Mouse (Mus musculus) intestine, postnatal 0 days (tissue): ENCODE measurements around the gene Prkch. TPM values are rescaled to one million over a fixed set of nuclear protein-coding genes. Genes with fewer than 3 reads are reported as not detected.

Source experiments
- ATAC-seq: fragments of 200-750 bp; cut with Nextera tagmentation; 2 replicates; pipeline ENCODE4 v1.8.0; 2017; ENCODE audit warnings: mild to moderate bottlenecking, moderate TSS enrichment, moderate library complexity
- H3K27ac ChIP-seq: fragments of 300-500 bp; sonication (generic); 2 replicates; pipeline ENCODE4 v1.5.1; 2014; ENCODE audit warnings: mild to moderate bottlenecking, low read depth, low read length, moderate library complexity
- H3K27me3 ChIP-seq: fragments of 300-500 bp; sonication (generic); replicated peaks from 2 replicates; pipeline ENCODE4 v1.6.1; 2014; ENCODE audit warnings: low read length, mixed read lengths; ENCODE audit not compliant: control insufficient read depth, insufficient read depth
- H3K36me3 ChIP-seq: fragments of 300-500 bp; sonication (generic); 2 replicates; pipeline ENCODE4 v1.6.1; 2014; ENCODE audit warnings: mild to moderate bottlenecking, moderate library complexity; ENCODE audit not compliant: control insufficient read depth, insufficient read depth
- H3K4me1 ChIP-seq: fragments of 300-500 bp; sonication (generic); replicated peaks from 2 replicates; pipeline ENCODE4 v1.6.1; 2014; ENCODE audit warnings: antibody characterized with exemption, low read length, mixed read lengths; ENCODE audit not compliant: control insufficient read depth, insufficient read depth
- H3K4me2 ChIP-seq: fragments of 300-500 bp; sonication (generic); replicated peaks from 2 replicates; pipeline ENCODE4 v1.6.1; 2014; ENCODE audit warnings: low read depth, mild to moderate bottlenecking, moderate library complexity
- H3K4me3 ChIP-seq: fragments of 300-500 bp; sonication (generic); 2 replicates; pipeline ENCODE4 v1.5.1; 2014; ENCODE audit warnings: low read depth, low read length
- H3K9ac ChIP-seq: fragments of 300-500 bp; sonication (generic); 2 replicates; pipeline ENCODE4 v1.6.1; 2014; ENCODE audit warnings: mild to moderate bottlenecking, low read depth, low read length
- H3K9me3 ChIP-seq: fragments of 300-500 bp; sonication (generic); 2 replicates; pipeline ENCODE4 v1.6.1; 2016; ENCODE audit warnings: mixed run types; ENCODE audit not compliant: control insufficient read depth
- CTCF ChIP-seq: sonication (generic); IDR thresholded peaks from 2 replicates; pipeline ENCODE4 v1.5.1; 2016; ENCODE audit warnings: low read depth, mild to moderate bottlenecking, control low read depth, antibody characterized with exemption, moderate library complexity
- WGBS: fragments of 180-500 bp; shearing (Covaris S2); extraction: QIAGEN DNeasy Blood & Tissue Kit; methylation state at CpG from one replicate; pipeline ENCODE4 v1.1.7; 2014; 5-methylcytosine and 5-hydroxymethylcytosine counted together
- polyA plus RNA-seq: library from polyadenylated mRNA; unstranded; fragments of >200 nt; fragmentation: Nextera tagmentation; extraction: Ambion mirVana; gene quantifications from 2 replicates; pipeline ENCODE4 v1.2.1, GENCODE M21; 2015

Prkch gene
- polyA plus RNA-seq, 1 experiment from 2014 or later: 3.7 TPM

GRCm38 (mm10) chr12:73595226-73595625, 10.6 kb downstream of the Prkch start:
- Histone ChIP-seq H3K4me3 (no peak overlapping the region), H3K36me3 (no peaks in the 10 kb centered on the region), H3K4me1 (no peaks in the 10 kb centered on the region), H3K9ac (no peak overlapping the region), H3K9me3 (no peaks in the 10 kb centered on the region), H3K4me2 (no peak overlapping the region), H3K27me3 (no peaks in the 10 kb centered on the region), H3K27ac (no peak overlapping the region)
- no peak for ATAC-seq
- TF ChIP-seq CTCF: no peak
- WGBS: 67% methylated on average over 8 of the region's 8 CpGs

- Histone ChIP-seq H3K27me3 (no peaks in the 10 kb centered on the region), H3K27ac (no peak overlapping the region), H3K9me3 (no peaks in the 10 kb centered on the region), H3K4me2 (no peak overlapping the region), H3K4me3 (no peak overlapping the region), H3K9ac (no peak overlapping the region), H3K36me3 (no peaks in the 10 kb centered on the region), H3K4me1 (no peaks in the 10 kb centered on the region)
- 51% methylated on average over 6 of the region's 6 CpGs for WGBS
- no peak for TF ChIP-seq CTCF
- no peak for ATAC-seq
Observed at GRCm38 (mm10) chr12:73598241-73598640, 13.6 kb downstream of the Prkch start.

DNA sequence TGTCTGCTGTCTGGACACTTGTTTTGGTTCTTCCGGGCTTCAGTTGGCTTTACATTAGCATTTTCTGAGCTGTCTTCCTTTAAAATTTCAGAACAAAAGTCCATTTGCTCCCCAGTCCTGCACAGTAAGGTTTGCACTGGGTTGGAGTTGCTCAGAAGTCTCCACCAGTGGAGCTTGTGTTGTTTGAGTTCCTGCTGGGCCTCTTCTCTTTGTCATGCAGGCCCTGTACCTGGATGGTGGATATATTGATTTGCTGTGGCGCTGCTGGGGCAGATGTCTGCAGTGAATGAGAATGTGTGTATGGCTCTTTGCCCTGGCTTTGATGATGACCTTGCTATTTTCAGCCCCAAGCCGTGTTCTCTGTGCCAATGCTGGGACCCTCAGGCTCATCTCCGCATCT, 15.9 kb downstream of the Prkch start:
- Histone ChIP-seq H3K27ac (no peak overlapping the region), H3K36me3 (no peaks in the 10 kb centered on the region), H3K9me3 (no peaks in the 10 kb centered on the region), H3K9ac (no peak overlapping the region), H3K4me3 (no peak overlapping the region), H3K27me3 (no peaks in the 10 kb centered on the region), H3K4me1 (no peaks in the 10 kb centered on the region), H3K4me2 (no peak overlapping the region)
- no peak for ATAC-seq
- no peak for TF ChIP-seq CTCF
- 82% methylated on average over 4 of the region's 4 CpGs for WGBS

DNA sequence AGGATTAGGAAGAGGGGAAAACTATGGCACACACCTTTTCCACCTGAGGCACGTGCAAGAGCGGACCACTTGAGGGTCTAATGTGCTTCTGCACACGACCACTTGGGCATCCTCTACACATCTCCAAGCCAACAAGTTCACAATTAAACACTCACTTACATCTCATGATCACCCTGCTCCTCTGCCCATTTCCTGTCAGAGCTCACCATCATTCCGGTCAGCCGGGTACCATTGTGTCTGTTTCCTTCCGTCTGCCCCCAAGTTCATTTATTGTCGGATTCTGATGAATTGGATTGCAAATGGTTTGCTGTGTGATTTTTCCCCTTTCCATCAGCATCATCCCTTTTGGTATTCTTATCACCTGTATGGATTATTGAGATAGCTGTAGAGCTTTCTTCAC, 18.4 kb downstream of the Prkch start:
- no peak overlapping the region for H3K27ac ChIP-seq
- no peak overlapping the region for H3K4me2 ChIP-seq
- no peaks in the 10 kb centered on the region for H3K4me1 ChIP-seq
- no peak for ATAC-seq
- H3K27me3 ChIP-seq: no peaks in the 10 kb centered on the region
- no peak overlapping the region for H3K4me3 ChIP-seq
- H3K9me3 ChIP-seq: no peaks in the 10 kb centered on the region
- WGBS: 87% methylated on average over 7 of the region's 7 CpGs
- TF ChIP-seq CTCF: no peak
- H3K9ac ChIP-seq: no peak overlapping the region
- H3K36me3 ChIP-seq: no peaks in the 10 kb centered on the region

DNA sequence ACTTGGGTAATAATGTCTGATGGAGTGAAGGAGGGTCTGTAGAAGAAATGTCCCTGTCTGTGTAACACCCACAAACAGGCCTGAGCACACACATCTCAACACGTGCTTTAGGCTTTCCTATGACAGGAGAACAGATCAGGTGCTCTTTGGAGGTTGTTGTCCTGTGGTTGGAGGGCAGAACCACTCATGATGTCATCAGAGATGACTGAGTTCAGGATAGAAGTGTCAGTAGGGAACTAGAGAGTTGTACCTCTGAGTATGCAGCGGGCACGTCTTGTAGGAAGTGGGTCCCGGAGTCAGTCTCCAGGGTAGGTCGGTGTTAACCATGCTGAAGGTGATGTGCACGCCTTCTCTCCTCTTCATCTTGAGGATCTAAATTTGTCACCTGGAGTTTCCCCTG, 19.1 kb downstream of the Prkch start:
- no peak for TF ChIP-seq CTCF
- no peaks in the 10 kb centered on the region for H3K27me3 ChIP-seq
- H3K4me2 ChIP-seq: no peak overlapping the region
- no peak overlapping the region for H3K9ac ChIP-seq
- no peaks in the 10 kb centered on the region for H3K36me3 ChIP-seq
- no peak for ATAC-seq
- 91% methylated on average over 6 of the region's 6 CpGs for WGBS
- no peaks in the 10 kb centered on the region for H3K4me1 ChIP-seq
- no peak overlapping the region for H3K27ac ChIP-seq
- no peak overlapping the region for H3K4me3 ChIP-seq
- no peaks in the 10 kb centered on the region for H3K9me3 ChIP-seq

DNA sequence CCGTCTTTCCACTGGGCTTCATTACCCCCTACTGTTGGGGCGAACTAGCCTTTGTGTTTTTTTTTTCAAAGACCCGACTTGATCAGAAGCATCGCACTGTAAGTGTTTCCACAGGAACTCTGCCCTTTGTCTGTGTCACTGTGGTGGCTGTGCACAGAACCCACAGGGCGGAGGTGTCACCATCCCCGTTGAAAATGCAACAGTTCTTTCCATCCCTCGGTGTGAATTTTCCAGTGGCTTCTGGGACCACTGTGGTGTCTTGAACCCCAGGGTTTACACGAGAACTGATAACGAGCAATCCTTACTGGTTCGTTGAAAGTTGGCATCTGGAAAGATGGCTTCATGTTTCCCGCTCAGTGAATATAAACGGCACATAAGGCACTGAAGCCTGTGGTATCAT, 20.2 kb downstream of the Prkch start:
- Histone ChIP-seq H3K9me3 (no peaks in the 10 kb centered on the region), H3K4me1 (no peaks in the 10 kb centered on the region), H3K27me3 (no peaks in the 10 kb centered on the region), H3K27ac (no peak overlapping the region), H3K4me3 (no peak overlapping the region), H3K9ac (no peak overlapping the region), H3K36me3 (no peaks in the 10 kb centered on the region), H3K4me2 (no peak overlapping the region)
- WGBS: 70% methylated on average over 12 of the region's 12 CpGs
- no peak for TF ChIP-seq CTCF
- ATAC-seq: no peak

DNA sequence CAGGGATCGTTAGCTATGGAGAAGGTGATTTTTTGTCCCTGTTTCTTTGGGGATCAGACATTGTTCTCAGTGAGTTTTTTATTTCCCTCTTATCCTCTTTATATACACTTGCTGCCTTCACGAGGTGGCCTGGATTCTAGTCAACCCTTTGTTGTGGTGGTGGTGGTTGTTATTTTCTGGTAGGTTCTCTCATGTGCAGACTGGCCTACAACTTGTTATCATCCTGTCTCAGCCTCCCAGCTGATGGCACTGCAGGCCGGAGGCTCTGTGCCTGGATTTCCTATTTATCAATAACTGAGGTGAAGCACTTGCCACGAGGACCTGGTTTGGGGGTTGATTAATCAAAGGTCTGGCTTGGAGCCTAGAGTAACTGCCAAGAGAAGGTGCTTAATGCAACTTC, 20.6 kb downstream of the Prkch start:
- Histone ChIP-seq H3K27ac (no peak overlapping the region), H3K4me3 (no peak overlapping the region), H3K27me3 (no peaks in the 10 kb centered on the region), H3K9me3 (no peaks in the 10 kb centered on the region), H3K4me2 (no peak overlapping the region), H3K36me3 (no peaks in the 10 kb centered on the region), H3K4me1 (no peaks in the 10 kb centered on the region), H3K9ac (no peak overlapping the region)
- ATAC-seq: no peak
- WGBS: 67% methylated on average over 4 of the region's 4 CpGs
- no peak for TF ChIP-seq CTCF
